Mouse (Mus musculus): ENCODE results near the gene Gm5142. TPM values are rescaled to one million over a fixed set of nuclear protein-coding genes. Genes with fewer than 3 reads are reported as not detected.

Gene Gm5142
- total and polyA plus RNA-seq, 3 experiments: not detected

GRCm38 (mm10) chr14:59205461-59205860 lies 26.9 kb upstream of the Gm5142 start:
- Histone ChIP-seq H3K9ac (ENCODE audit: low read depth, low read length) (no peak overlapping the region), H3K4me3 (no peak overlapping the region), H3K36me3 (ENCODE audit: control insufficient read depth, insufficient read depth, low read length) (peaks cover 4% of the 10 kb centered on the region), H3K27ac (no peak overlapping the region), H3K4me1 (ENCODE audit: control insufficient read depth, insufficient read depth, low read length) (peaks cover 1% of the 10 kb centered on the region), H3K27me3 (ENCODE audit: control insufficient read depth, insufficient read depth, low read length) (no peaks in the 10 kb centered on the region), H3K79me2 (replicated peaks; ENCODE audit: control insufficient read depth, insufficient read depth, low read length) (0 out of 2 replicates have a peak, but pooled peaks cover 2% of the 10 kb centered on the region)
- no peak for TF ChIP-seq CTCF (IDR thresholded peaks at IDR 0.05)
- TF ChIP-seq EP300 (IDR thresholded peaks at IDR 0.05; ENCODE audit: insufficient read depth, low read depth, low read length): no peak
- TF ChIP-seq POLR2A (IDR thresholded peaks at IDR 0.05; ENCODE audit: insufficient read depth, low read depth, low read length): no peak
- intact Hi-C loops (cut with DNase I): loop anchor here (10.0 kb wide), 1 partner anchor 229 kb away; no protein-coding TSS in a partner anchor
- no peak for DNase-seq
- WGBS: 54% methylated on average over 7 of the region's 7 CpGs

- no peak for DNase-seq
- TF ChIP-seq EP300 (IDR thresholded peaks at IDR 0.05; ENCODE audit: insufficient read depth, low read depth, low read length) (no peak), POLR2A (IDR thresholded peaks at IDR 0.05; ENCODE audit: insufficient read depth, low read depth, low read length) (no peak), CTCF (IDR thresholded peaks at IDR 0.05) (no peak)
- Histone ChIP-seq H3K79me2 (replicated peaks; ENCODE audit: control insufficient read depth, insufficient read depth, low read length) (no peaks in the 10 kb centered on the region), H3K27ac (peak overlapping the region; percentile 96), H3K4me3 (peak overlapping the region; percentile 100), H3K27me3 (ENCODE audit: control insufficient read depth, insufficient read depth, low read length) (no peaks in the 10 kb centered on the region), H3K4me1 (ENCODE audit: control insufficient read depth, insufficient read depth, low read length) (peaks cover 1% of the 10 kb centered on the region), H3K36me3 (ENCODE audit: control insufficient read depth, insufficient read depth, low read length) (peaks cover 4% of the 10 kb centered on the region), H3K9ac (ENCODE audit: low read depth, low read length) (peak overlapping the region; percentile 94)
- 5% methylated on average over 21 of the region's 21 CpGs for WGBS
- intact Hi-C loops (cut with DNase I): loop anchor here (1.0 to 10.0 kb wide), 2 partner anchors 233 to 397 kb away; no protein-coding TSS in a partner anchor
Observed at GRCm38 (mm10) chr14:59201604-59202215, 23.2 kb upstream of the Gm5142 start.

GRCm38 (mm10) chr14:59200711-59201603 lies 22.4 kb upstream of the Gm5142 start, which contains the start of gene Rcbtb1:
Gene Rcbtb1 (plus strand): TSS chr14:59201209.
- WGBS: under 1% methylated on average over 96 of the region's 96 CpGs
- intact Hi-C loops (cut with DNase I): loop anchor here (1.0 to 10.0 kb wide), 2 partner anchors 234 to 397 kb away; no protein-coding TSS in a partner anchor
- peak; percentile 95 to 97 for DNase-seq

GRCm38 (mm10) chr14:59186121-59186520 lies 7.6 kb upstream of the Gm5142 start:
- intact Hi-C loops (cut with DNase I): no loop called here

More at GRCm38 (mm10) chr14:59200711-59201603, 22.4 kb upstream of the Gm5142 start, which contains the start of gene Rcbtb1:
- Histone ChIP-seq H3K79me2 (replicated peaks; ENCODE audit: control insufficient read depth, insufficient read depth, low read length) (no peaks in the 10 kb centered on the region), H3K27me3 (ENCODE audit: control insufficient read depth, insufficient read depth, low read length) (no peaks in the 10 kb centered on the region), H3K27ac (peak within 1 kb of the TSS; percentile 96), H3K36me3 (ENCODE audit: control insufficient read depth, insufficient read depth, low read length) (peaks cover 4% of the 10 kb centered on the region), H3K9ac (ENCODE audit: low read depth, low read length) (peak within 1 kb of the TSS; percentile 94), H3K4me1 (ENCODE audit: control insufficient read depth, insufficient read depth, low read length) (peaks cover 1% of the 10 kb centered on the region), H3K4me3 (peak within 1 kb of the TSS; percentile 100)
- 0 out of 2 replicates have a peak, but pooled peaks have one; percentile 26 for TF ChIP-seq EP300 (IDR thresholded peaks at IDR 0.05; ENCODE audit: insufficient read depth, low read depth, low read length)
- TF ChIP-seq CTCF (IDR thresholded peaks at IDR 0.05): peak; percentile 79
- peak; percentile 27; the same call in 1 of the 2 replicates for TF ChIP-seq POLR2A (IDR thresholded peaks at IDR 0.05; ENCODE audit: insufficient read depth, low read depth, low read length)

GRCm38 (mm10) chr14:59185514-59185913 lies 7.0 kb upstream of the Gm5142 start:
- H3K4me3 ChIP-seq: no peak overlapping the region
- intact Hi-C loops (cut with DNase I): no loop called here
- H3K27me3 ChIP-seq (ENCODE audit: control insufficient read depth, insufficient read depth, low read length): no peaks in the 10 kb centered on the region
- no peak overlapping the region for H3K9ac ChIP-seq (ENCODE audit: low read depth, low read length)
- no peaks in the 10 kb centered on the region for H3K4me1 ChIP-seq (ENCODE audit: control insufficient read depth, insufficient read depth, low read length)
- no peak for DNase-seq
- no peaks in the 10 kb centered on the region for H3K36me3 ChIP-seq (ENCODE audit: control insufficient read depth, insufficient read depth, low read length)
- no peak overlapping the region for H3K27ac ChIP-seq
- TF ChIP-seq POLR2A (IDR thresholded peaks at IDR 0.05; ENCODE audit: insufficient read depth, low read depth, low read length) (no peak), EP300 (IDR thresholded peaks at IDR 0.05; ENCODE audit: insufficient read depth, low read depth, low read length) (no peak), CTCF (IDR thresholded peaks at IDR 0.05) (no peak)
- no peaks in the 10 kb centered on the region for H3K79me2 ChIP-seq (replicated peaks; ENCODE audit: control insufficient read depth, insufficient read depth, low read length)

More at GRCm38 (mm10) chr14:59186121-59186520, 7.6 kb upstream of the Gm5142 start:
- WGBS: 82% methylated on average over 2 of the region's 2 CpGs
- Histone ChIP-seq H3K27ac (no peak overlapping the region), H3K79me2 (replicated peaks; ENCODE audit: control insufficient read depth, insufficient read depth, low read length) (no peaks in the 10 kb centered on the region), H3K36me3 (ENCODE audit: control insufficient read depth, insufficient read depth, low read length) (no peaks in the 10 kb centered on the region), H3K9ac (ENCODE audit: low read depth, low read length) (no peak overlapping the region), H3K27me3 (ENCODE audit: control insufficient read depth, insufficient read depth, low read length) (no peaks in the 10 kb centered on the region), H3K4me1 (ENCODE audit: control insufficient read depth, insufficient read depth, low read length) (no peaks in the 10 kb centered on the region), H3K4me3 (no peak overlapping the region)
- DNase-seq: no peak
- no peak for TF ChIP-seq CTCF (IDR thresholded peaks at IDR 0.05)
- no peak for TF ChIP-seq POLR2A (IDR thresholded peaks at IDR 0.05; ENCODE audit: insufficient read depth, low read depth, low read length)
- TF ChIP-seq EP300 (IDR thresholded peaks at IDR 0.05; ENCODE audit: insufficient read depth, low read depth, low read length): no peak

Measured in heart, adult 2 months (tissue).